Mouse (Mus musculus) cerebellum, adult 9-11 months (tissue): ENCODE results near the gene Hk1.

Experiments used
- DNase-seq: peaks from one replicate; pipeline ENCODE4 v3.0.0; 2022

The Hk1 gene

DNA sequence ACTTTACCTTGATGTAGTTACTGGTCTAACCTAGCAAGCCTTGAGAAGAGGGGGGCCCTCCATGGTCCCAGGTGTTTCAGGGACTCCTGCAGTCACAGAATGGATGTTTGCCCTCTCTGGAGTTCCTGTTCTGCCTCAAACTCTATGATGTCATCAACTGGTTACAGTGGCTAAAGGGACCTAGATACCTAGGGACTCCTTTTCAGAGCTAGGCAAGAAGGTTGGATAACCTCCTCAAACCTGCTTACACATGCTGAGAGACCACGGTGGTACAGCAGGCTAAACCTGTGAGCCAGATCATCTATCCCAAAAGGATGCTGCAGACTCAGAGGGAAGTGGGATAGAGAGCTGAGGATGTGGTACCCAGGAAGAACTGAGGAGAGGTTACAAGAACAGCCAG, at the start of gene Hk1:
Gene Hk1 (minus strand): TSS at position 101 of the 400 bp plus-strand sequence.
- DNase-seq: no peak

DNA sequence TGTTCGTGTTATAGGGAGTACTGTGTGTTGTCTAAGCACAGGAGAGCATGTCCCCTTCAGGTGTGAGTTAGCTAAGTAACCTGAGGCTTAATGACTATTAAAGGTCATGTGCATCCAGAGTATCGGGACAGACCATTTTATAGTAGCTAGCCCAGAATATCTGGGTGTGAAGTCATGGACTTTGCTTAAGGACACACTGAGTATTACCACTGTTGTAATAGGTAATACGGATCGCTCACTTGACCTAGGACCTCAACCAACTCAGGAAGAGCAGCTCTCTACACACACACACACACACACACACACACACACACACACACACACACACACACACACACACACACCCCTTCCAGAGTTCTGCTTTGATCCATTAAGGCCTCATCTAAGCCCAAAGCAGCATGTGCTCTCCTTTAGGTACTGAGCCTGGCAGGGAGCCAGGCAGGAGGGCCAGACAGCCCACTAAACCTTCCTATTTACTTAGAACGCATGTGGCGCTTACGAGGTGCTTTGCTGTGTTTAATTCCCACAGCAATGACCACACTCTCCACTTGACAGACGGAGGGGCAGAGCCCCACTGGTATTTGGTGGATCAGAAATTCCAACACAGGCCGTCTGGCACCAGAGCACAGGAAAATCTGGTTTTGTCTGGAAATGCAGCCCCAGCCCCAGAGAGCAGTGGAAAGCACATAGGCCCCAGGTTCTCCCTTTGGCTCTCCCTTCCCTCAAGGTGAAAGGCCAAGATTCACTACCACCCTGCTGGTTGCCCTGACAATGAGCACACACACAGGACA, 45.6 kb upstream of the Hk1 start:
- DNase-seq: no peak

DNA sequence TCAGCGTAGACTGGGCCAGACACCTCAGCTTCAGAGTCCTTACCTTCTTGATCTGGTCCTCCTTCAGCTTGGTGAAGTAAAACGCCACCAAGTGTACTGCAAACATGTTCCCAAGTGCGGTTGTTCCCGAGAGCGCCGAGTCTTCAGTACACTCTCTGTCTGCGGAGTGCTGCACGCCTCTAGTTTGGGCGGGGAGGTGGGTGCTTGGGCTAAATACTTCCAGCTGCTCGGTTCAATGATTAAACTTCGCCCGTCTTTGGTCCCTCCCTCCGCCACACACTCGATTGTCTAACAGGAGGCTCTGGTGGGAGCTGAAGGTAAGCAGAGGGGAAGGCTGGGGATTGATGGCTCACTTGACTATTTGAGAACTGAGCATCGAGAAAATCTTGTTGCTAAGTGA, 42.5 kb upstream of the Hk1 start, which contains the start of gene Hkdc1:
Gene Hkdc1 (minus strand): TSS at position 237 of the 400 bp plus-strand sequence.
- no peak for DNase-seq

DNA sequence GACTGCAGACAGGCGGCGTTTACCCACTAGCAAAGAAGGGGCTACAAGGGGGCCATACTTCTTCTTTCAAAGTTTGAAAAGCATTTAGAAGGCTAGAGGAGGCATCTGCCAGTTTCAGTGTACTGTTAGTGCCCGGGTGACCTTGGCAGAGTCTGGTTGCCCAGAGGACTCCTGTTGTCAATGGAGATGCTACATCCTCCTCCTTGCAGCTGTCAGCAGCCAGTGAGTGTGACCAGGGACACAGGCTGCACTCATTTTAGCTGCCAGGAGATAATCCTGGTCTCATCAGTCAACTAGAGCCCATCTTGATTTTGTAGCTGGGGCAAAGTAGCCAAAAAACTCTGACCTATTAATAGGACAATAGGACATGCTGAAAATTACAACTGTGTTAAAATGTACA, 41.4 kb upstream of the Hk1 start:
- no peak for DNase-seq

DNA sequence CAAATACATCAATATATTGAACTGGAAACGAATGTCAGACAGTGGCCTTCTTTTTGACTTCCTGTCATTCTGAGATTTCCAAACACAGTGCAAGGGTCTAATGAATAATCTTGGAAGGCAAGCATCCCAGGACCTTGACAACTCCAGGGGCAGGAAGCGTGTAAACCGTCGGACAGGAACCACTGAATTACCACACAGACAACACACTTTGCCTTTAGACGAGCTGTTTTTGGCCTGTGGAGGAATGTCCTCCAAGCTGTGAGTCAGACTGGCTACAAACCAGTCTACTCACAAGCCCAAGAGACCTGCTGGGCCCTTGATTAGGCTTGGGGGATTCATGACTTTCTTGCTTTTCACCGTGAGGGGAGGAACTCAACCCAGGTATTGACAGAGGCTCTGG, 40.7 kb upstream of the Hk1 start:
- DNase-seq: no peak

DNA sequence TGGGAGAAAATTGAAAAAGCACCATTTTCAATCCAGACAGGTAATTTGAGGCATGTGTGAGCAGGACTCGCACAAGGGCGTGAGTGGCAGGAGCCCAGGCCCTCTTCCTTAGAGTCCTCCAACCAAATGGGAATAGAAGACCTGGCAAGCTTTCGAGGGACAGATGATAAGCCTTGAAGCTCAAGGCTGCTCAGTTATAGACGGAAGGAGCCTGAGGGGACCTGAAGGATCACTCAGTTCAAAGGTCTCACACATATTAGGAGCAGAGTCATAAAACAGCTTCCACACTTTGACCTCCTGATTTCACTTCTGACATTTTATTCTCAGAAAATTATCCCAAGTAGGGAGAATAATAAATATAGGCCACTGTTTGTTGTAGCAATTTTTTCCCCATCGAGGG, 39.7 kb upstream of the Hk1 start:
- no peak for DNase-seq

DNA sequence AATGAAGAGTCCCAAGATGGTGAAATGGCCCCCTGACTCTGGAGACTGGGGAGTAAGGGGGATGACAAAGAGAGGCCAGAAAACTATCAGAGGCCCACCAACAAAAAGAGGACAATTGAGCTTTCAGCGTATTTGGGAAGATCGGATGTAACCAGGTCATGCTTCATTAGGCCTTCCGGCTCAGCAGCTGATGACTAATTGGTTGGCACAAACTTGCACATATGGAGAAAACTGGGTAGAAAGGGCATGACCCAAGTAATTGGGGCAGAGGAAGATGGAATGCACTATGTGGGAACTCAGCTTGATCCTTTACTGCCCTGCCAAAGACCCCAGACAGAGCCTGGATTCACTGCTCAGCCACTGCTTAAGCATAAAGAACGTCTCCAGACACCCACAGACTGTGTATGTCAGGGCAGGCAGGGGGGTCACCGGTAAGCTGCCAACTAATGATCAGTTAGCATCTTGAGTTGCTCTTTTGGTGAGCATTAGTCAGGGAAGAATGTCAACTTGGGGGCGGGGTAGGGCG, 39.2 kb upstream of the Hk1 start:
- no peak for DNase-seq

DNA sequence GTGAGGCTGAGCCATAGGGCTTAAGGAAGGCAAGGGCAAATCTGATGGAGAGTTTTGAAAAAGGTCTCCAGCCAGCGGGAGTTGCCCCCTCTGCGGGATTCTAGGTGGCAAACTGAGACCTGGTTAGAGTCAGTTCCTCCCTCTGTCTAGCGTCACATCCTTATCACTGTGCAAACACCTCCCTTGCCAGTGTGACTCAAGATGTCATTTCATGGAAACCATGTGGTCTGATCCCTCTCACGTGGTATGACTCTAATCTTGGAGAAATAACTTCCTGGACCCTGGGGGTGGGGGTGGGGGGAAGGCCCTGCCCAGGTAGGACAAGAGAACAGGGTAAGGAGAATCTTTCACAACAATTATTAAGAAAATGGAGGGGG, 33.9 kb upstream of the Hk1 start:
- DNase-seq: no peak

DNA sequence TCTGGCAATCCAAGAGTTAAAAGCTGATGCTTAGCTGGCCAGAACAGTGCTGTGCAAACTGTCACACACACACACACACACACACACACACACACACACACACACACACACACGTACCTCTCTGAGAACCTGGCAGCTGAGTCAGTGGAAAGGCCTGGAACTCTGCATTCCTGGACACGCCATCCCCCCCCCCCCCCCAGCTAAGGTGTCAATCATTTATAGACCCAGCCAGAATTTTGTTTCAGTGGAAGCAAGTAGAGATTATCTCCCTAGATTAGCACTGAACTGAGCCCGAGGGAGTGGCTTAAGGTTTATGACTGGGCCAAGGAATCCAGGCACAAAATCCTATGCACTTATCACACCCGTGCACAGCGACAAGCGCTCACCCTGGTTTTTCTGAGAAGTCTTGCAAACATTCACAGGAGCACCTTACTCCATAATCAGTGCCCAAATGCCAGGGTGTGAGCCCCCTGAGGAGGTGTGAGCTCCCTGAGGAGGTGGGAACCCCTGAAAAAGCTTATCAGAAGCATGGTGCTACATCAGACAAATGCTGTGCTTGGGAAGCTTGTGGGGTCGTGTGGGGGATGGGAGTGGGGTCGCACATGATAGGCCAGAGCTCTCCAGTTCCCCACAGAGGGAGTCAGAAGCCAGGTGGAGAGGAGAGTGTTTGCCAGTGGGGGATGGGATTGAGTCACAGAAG, 33.3 kb upstream of the Hk1 start:
- DNase-seq: no peak

DNA sequence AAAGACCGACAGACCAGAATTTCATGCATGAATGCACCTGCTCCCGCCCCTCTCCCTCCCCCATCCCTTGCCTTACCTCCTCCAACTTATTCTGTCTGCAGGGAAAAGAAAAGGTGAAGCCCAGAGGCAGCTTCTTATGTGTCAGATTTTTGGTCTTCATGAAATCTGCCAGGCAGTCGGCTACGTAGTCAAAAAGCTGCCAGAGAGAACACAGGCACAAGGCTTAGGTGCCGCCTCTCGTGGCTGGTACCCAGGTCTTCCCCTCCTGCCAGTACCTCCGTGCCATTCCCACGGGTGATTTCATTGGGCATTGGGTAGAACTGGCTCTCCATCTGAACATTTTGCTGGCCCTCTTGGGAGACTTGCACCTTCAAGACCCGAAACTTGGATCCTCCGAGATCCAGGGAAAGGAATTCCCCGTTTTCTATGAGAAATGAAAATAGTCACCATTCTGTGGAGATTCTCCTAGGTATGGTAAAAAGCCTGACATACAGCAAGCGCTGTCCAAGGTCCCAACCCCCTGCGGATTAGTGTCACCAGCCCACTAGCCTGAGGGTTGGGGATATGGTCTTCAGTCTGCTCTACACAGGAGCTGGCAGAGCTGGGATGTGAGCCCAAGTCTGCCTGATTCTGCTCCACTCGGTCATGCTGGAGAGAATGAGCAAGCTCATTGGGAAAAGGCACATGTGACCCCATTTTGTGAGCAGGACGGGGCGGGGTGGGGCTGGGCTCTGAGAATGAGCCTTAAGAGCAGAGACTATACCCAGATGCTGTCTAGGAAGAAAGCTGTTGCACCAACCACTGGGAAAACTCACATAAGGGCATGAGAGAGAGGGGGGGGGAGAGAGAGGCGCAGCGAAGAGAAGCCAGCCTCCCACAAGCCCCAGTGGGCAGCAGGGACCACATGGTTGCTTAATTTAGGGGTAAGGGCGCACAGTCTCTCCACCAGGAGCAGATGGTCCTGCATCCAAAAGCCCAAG, 32.0 kb upstream of the Hk1 start:
- DNase-seq: peak; percentile 31

DNA sequence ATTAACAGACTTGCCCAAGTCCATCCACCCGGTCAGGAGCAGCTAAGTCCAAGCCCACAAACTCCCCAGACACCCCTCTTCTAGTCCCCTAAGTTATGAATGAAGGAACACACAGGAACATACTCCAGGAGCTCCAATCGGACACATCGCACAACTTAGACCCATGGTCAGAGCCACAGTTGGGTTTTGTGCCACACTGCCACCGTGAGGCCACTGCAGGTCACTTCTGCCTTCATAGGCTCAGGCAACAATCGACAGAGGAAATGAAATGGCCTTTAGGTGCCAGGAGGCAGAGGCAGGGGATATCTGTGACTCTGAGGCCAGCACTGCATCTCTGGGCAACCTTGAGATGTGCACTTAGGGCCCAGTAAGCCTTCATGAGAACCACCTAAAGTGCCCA, 31.2 kb upstream of the Hk1 start:
- peak; percentile 76 for DNase-seq

DNA sequence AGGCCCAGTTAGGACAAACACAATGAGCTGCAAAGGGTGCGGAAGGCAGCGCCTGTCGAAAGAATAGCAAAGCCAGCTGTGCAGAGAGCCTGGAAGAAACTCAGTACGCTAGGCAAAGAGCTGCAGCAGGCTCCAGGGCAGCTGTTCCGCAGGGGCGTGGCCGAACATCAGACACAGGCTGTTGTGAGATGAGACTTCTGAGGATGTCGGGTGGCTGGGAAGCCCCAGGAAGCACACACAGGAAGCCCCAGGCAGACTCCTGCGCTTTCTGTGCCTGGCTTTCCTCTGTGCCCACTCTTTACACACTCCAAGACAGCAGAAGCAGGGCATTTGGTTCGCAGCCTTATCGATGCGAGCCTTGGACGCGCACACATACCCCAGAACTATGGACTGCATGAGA, 25.2 kb upstream of the Hk1 start:
- no peak for DNase-seq

DNA sequence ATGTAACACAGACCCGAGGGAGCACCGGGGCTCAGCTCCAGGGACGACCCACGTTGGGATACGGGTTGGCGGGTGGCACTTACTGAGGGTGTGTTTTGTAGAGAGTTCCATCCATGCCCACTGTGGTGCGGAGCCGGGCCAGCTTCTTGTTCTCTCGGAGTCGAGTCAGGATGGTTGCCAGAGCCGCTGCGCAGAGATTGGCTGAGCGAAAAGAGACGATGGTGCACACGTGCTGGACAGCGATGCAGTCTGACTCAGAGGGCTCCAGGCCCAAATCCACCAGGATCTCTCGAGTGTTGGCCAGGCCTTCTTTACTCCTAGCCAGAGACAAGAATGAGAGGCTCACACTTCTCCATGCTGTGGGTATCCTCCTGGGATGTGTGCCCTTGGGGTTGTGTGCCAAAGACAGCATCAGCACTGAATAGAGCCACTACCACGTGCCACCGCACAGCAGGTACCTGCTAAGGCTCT, 22.0 kb upstream of the Hk1 start:
- DNase-seq: peak; percentile 41

DNA sequence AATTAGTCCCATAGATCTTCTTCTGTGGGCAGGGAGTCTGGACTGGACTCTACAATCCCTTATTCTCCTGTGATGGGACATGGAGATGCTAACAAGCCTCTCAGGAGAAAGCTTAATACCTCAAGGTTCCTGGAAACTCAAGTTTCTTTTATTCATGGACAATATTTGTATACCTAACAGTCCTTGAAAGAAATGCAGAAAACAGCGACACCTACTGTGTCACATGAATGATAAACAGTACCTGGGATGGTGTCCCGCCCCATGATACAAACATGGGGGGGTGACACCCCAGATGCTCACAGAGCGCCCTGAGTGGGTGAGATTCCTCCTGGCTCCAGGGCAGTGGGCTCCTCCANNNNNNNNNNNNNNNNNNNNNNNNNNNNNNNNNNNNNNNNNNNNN, 3.3 kb upstream of the Hk1 start:
- no peak for DNase-seq

DNA sequence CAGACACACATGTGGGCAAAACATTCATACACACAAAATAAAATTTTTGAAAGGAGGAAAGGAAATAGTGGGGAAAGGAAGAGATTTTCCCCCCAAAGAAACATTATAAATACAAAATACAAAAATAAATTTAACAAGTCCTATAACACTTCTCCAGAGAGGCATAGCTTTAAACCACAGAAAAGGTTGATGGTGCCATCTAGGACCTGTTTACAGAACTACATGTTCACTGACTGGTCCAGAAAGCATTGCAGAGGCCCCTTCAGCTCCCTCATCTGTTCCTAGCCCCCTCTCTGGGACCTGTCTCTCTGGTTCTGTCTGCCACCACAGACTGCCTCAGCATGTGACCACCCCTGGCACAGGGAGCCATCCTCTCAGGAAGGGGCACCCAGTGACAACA, 1.2 kb upstream of the Hk1 start:
- DNase-seq: no peak

DNA sequence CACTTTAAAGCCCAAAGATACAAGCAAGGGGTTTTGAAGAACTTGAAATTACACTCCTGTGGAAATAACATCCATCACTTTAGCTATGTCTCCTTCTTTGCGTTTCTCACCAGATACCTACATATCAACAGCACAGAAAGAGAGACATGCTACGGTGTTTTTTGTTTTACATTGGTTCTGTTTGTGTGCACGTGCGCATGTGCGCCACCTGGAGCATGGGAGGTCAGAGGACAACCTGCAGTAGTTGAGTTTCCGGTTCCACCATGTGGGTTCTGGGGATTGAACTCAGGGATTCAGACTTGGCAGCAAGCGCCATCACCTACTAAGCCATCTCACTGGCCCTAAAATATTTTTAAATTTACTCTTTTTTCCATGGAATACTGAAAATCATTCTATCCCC, 20.9 kb downstream of the Hk1 start:
- DNase-seq: no peak

DNA sequence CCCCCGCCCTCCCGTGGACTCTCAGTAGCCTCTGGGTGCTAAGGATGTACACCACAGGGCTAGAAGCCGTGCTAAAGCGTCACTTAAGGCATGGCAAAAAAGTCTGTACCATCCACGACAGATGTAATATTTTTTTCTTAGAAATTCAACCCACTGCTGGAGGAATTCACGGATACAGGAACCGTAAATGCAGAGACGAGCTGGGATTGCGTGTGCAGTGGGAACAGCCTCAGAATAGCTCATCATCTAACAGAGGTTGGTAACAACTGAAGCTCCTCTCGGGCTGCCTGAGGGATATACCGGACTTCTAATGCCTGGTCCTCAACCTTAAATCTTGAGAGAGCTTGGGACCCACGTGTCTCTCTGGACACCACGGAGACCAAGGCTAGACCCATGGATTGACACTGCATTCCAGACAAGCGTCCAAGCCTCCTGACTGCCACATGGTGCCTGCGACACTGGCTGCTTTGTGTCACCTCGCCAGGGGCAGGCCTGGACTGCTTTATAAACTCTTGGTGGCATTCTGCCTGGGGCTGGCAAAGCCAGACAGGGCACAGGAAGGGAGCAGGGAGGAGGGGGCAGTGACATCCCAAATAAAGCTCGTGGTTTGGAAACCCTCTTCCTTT, 23.5 kb downstream of the Hk1 start:
- DNase-seq: peak; percentile 50

DNA sequence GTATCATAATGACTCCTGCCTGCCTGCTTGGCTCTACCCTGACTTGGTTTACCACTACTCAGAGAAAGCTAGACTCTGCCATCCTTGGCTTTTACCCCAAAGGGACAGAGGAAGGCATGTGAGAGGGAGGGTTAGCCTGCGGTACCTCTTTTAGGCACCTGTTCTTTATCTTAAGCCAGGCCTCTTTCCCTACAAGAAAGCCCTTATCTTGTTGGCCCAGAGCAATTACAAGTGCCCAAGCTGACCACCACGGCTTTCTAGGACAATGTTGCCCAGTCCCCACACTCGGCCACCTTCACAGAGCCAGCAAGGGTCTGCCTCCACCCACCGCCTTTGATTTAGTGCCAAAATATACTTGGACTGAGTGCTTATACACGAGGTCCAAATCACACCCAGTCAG, 34.6 kb downstream of the Hk1 start:
- DNase-seq: no peak

DNA sequence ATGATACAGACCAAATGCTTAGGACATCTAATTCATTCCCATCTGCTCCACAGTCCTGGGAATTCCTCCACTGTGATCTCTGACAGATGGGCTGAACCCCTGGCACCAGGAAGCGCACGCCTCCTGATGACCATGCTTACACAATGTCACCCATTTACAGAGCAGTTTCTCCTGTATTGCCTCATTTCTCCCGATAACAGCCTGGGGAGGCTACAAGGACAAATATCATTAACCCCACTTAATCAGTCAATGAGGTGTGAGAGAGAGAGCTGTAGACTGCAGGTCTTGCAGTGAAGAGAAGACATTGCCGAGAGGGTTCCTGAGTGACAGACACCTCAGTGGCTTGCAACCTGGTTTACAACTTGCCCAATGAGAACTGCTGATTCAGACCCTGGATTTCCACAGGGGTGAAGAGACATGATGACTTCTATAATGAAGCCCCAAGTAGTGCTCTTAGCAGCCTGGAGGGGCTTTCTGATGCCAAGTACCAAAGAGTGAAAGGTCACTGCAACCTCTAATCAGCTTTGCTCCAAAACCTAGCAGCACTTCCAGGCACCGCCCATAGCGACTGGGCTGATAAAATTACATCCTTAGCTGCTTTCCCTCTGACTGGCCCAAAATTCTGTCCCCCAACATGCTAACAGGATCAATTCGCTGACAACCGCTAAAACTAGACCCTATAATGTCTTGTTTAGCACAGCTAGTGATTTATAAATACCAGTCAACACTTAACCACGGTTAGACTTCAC, 35.5 kb downstream of the Hk1 start:
- DNase-seq: no peak

DNA sequence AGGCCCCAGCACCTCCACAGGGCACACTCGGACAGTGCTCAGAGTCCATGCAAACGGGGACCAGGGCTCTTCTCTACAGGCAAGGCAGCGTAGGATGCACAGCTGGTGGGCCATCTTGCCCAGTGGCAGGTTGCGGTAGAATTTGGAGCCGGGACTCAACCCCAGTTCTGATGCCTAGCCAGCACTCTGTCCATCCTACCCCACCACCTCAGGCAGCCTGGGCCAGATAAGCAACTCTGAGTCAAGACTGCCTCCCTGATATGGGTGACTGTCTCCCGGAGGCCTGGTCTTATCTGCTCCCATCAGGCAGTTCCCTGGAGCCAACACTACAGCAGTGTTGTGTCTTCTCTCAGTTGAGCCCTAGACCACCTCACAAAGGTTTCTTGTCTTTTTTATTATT, 37.2 kb downstream of the Hk1 start:
- DNase-seq: peak; percentile 29

DNA sequence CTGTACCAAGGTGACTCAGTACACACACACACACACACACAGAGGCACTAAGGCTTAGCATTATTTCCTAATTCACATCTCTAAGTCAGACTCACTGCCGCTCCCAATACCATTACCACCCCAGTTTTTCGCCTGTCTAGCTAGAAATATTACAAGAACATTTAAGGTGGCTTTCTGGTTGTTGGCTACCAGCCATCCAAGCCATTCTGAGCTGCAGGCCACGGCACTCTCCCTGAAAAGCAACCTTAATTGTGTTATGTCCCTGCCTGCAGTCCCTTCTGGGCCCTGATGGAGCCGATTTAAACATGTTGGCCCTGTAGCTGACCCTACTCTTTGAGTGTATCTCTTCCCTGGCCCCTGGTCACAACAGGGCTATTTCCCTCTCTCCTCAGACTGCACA, 37.8 kb downstream of the Hk1 start:
- DNase-seq: no peak

DNA sequence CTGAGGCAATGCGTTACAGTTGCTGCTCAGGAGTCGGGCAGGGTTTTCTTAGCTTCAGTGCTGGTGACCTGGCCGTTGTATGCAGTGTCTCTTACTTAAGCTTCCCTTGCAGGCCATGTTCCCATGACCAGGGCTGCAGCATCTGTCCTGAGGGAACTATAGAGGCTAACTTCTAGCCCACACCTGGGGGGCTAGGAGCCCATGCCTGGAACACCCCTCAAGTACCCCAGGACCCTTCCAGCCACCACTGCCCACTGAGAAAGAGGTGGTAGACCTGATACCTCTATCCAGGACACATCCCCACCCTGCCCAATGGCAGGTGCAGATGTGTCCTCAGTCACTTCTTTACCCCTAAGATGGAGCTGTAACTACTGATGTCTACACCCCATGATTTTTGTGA, 38.7 kb downstream of the Hk1 start:
- peak; percentile 60 for DNase-seq
